Mouse (Mus musculus) urinary bladder, postnatal 10 days (tissue): Measurements from ENCODE around the gene Gm17428.
"Not testable (repeated sequence)": the region's sequence is repeated elsewhere in the genome, so short reads cannot be mapped to it uniquely, and the experiment has no call there.

ENCODE experiments used
- DNase-seq: peaks from one replicate; pipeline ENCODE4 v3.0.0; 2022; ENCODE audit warnings: low spot score

Gene Gm17428

DNA sequence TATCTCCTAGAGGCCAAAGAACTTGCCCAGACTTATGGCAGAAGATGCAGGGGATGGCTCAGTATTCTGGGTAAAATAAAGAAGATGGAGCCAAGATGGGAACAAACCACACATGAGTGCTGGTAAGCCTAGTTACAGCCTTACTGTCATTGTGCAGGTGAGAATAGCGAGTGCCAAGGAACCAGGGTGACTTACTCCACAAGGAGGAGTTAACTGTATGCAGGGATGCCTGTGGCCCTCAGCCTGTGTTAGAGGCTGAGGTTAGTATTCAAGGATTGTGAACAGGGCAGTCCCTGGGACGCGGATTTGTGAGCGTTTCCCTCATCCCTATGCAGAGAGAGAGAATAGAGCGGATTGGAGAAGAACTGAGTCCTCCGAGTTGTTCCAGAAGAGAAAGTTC lies 25.1 kb upstream of the Gm17428 start:
- DNase-seq, result no peak

DNA sequence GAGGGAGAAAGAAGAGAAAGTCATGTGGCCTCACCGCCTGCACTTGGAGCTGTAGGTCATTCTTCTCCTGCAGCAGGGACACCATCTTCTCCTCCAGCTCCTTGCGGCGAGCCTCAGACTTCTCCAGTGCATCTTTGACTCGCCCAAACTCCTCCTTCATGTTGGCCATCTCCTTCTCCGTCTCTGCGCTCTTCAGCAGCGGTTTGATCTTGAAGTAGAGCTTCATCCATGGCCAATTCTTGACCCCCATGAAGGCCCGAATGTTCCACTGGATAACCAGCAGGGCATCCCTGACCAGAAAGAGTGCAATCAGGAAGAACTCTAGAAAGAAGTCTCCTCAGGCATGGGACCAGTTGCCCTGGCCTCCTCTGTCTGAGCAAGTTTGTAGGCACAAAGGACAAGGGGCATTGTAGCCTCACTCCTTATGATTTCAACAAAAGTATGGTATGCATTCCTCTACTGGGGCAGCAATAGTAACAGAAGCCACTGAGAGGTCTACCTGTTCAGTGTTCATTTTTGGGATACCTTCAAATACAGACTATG lies 23.0 kb upstream of the Gm17428 start:
- DNase-seq, result no peak

DNA sequence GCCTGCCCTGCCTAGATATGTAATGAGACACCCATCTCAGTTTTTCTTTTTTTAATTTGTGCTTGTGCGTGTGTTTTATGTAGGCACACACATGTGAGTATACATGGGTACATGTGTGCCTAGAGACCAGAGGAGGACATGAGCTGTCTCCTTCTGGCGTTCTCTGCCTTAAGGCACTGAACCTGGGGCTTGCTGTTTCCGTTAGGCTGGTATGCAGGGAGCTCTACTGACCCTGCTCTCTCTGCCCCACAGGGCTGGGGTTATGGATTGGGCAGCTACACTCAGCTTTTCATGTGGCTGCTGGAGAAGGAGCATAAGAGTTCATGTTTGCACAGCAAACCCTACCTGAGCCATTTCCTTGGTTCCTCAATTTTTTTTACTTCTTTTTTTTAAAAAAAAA lies 22.3 kb upstream of the Gm17428 start:
- DNase-seq, result no peak

DNA sequence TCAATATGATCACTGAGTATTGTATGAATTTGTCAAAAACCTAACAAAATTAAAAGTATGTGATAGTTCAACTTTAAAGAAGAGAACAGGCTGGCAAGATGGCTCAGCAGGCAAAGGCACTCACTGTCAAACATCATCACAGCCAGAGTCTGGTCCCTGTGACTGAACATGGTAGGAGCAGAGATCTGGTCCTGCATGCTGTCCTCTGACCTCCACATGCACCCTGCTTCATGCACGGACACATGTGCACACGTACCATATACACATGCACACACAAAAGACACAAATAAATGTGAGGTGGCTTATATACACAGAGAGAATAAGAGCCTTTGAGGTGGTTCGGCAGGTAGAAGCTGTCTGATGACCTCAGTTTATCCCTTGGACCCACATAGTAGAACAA lies 21.3 kb upstream of the Gm17428 start:
- no peak for DNase-seq

DNA sequence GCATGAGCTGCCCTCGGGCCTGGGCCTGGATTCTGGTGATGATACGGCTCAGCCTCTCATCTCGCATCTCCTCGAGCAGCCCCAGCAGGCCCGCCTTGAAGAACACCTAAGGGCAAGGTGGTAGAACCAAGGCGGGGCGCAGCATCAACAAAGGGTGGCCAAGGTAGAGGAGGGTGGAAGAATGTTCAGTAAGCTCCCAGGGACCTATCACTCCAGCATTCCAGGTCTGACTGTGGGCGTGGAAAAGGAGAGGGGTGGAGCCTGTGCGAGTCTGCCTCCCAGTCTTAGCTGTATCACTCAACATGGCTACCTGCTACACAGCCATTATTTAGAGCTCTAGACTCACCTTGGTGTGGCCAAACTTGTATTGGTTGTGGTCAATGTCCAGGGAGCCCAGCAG lies 20.2 kb upstream of the Gm17428 start:
- no peak for DNase-seq

DNA sequence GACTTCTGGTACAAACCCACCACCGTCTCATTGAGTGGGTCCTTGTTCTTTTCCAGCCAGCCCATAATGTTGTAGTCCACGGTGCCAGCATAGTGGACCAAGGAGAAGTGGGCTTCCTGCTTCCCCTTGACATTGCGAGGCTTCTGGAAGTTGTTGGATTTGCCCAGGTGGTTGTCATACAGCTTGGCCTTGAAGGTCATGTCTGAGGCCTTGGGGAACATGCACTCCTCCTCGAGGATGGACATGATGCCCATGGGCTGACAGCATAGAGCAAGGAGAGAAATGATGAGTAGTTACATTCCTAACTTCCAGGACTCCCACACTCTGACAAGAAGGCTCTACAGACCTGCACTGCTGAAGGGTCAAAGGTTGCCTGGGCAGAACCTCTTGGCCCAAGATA lies 18.2 kb upstream of the Gm17428 start:
- DNase-seq, result no peak

DNA sequence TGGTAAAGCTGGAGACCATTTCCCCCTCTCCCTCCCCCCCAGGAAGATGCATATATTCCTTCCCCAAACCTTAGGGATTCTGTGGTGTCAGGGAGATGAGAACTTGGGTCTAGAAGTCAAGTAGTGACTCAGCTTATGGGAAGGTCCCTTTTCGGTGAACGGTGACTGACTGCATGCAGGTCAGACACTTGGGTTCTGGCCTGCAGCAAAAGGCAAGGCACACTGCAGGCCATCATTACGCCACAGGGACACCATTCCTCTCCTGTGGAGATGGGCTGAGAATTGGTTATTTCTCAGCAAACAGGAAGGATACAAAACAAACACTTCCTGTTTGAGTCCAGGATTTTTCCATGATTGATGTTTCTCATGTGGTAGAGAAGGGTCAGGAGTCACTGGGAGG lies 17.5 kb upstream of the Gm17428 start:
- DNase-seq, result no peak

DNA sequence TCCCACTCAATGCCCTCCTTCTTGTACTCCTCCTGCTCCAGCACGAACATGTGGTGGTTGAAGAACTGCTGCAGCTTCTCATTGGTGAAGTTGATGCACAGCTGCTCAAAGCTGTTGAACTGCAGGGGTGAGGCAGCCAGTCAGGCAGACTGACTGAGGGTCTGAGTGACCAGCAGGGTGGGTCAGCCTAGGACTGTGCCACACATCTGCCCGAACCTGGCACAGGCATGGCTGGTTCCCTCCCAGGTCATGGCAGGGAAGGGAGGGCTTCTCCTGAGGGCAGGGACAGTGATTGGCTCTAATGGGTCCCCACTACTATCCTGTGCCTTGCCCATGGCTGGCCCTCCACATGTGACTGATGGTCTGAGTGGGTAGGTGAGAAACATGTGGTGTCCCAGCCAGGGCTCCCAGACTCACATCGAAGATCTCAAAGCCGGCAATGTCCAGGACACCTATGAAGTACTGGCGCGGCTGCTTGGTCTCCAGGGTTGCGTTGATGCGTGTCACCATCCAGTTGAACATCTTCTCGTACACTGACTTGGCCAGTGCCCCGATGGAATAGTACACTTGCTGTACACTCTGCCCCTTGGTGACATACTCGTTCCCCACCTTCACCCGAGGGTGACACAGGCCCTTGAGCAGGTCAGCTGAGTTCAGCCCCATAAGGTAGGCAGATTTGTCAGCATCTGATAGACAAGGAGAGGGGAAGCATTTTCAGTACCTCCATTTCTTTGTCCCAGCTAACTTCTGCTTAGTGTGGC lies 16.7 kb upstream of the Gm17428 start:
- DNase-seq, result not testable (repeated sequence)

DNA sequence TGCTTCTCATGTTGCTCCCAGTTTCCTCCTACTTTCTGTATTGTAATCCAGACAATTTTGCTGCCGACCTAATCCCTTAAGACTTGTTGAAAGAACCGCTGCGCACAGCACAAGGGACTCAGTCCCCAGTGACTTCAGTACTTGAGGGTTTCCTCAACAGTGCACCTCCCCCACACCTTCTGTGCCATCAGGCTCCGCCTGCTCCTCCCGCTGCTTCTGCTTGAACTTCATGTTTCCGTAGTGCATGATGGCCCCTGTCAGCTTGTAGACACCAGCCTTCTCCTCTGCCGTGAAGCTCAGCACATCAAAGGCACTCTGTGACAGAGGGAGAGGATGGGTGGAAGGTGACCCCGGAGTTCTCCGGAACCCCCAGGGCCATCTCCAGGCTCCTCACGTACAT lies 16.0 kb upstream of the Gm17428 start:
- no peak for DNase-seq

DNA sequence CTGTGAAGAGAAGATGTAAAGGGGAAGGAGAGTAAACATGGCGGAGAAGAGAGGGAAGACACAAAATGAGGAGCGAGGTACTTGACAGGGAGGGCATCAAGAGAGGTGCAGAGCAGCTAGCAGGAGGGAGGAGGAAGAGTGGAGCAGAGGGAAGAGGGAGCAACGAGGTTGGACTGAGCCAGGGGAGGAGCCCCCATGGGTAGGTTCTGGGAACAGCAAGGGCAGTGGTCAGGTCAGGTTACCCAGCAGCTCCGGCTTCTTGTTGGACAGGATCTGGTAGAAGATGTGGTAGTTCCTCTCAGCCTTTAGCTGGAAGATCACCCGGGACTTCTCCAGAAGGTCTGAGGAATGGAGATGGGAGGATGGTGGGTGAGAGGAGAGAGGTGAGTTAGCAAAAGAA lies 15.2 kb upstream of the Gm17428 start:
- DNase-seq, result no peak

DNA sequence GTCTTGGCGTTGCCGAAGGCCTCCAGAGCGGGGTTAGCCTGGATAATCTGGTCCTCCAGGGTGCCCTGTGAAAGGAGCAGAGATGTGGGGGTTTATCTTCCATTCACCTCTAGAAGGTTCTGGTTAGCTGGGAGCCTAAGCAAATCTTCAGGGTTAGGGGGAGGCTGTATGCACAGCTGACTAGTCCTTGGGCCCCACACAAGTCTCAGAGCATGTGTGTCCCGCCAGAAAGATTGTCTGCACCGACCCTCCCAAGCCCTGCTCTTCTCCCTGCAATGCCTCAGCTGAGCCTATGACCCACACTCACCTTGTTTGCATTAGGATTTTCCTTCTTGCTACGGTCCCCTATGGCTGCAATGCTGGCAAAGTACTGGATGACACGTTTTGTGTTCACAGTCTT lies 14.0 kb upstream of the Gm17428 start:
- DNase-seq, result no peak

DNA sequence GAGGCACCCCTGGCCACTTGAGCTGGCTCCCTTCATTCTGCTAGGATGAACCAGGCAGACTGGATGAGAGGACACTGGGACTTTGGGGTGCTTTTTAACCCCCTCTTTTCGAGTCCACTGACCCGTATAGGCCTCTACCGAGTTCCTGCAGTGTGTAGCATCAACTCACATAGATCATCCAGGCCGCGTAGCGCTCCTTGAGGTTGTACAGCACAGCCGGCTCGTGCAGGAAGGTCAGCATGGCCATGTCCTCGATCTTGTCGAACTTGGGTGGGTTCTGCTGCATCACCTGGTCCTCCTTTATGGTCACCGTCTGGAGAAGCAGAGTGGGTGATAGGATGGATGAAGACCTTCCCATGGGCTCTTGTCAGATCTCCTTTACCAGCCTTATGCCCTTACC lies 13.0 kb upstream of the Gm17428 start:
- DNase-seq, result no peak

DNA sequence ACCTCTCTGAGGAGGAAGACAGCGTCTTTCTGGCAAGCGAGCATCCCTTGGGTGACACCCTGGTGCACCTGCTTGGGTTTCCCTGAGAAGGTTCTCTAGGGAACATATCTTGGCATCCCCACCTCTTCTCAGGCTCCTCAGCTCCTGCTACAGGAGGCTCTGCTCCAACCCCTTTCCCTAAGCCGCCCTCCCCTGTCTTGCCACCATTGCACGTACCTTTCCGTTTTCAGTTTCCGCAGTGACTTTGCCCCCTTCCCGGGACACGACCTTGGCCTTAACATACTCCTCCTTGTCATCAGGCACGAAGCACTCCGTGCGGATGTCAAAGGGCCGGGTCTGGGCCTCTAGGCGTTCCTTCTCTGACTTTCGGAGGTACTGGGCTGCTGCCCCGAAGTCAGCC lies 11.7 kb upstream of the Gm17428 start:
- no peak for DNase-seq

DNA sequence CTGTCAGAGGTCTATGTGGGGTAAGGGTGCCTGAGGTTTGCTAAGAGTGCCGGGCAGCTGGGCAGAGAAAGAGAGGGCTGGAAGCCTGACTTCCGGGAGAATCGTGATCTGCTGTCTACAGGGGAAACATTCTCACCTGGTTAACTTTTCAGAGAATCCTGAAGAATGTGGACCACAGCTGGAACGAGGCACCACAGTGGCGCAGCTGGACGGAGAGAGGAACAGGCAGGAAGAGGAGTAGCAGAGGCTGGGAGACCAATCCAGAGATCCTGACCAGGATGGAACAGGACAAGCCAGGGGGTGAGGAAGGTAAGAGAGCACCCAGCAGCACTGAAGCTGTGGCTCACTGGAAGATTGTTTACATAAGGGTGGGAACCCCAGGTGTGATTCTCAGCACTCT lies 11.1 kb upstream of the Gm17428 start:
- no peak for DNase-seq

DNA sequence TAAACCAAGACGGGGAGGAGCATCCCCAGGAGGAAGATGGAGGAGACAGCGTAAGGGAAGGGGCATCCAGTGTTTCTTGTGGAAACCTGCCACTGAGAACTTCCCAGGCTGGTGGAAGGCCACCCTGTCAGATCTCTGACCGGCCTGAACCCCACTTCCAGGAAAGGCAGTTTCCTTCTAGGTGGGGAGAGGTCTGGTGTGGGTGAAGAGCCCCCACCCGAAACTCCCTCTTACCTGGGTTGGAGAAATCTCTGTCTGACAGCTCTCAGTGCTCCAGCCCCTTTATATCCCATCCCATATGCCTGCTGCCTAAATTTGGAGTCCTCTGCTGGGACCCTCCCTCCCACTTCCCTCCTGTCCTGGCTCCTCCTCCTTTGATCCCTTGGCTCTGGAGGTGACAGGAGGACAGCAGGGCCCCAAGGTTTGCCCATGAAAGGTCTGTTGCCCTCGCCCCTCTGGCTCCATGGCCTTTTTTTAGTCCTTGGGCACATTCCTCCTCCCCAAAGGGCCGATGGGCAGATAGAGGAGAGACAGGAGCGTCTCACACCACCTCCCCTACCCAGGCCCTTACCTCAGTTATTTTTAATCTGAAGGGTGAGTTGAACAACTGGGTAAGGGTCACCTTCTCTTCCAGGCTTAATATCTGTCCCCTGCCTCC lies 10.3 kb upstream of the Gm17428 start, which contains the start of gene Myh6:
Myh6 (minus strand) TSS at position 608 of the 658 bp plus-strand sequence.
- DNase-seq, result no peak

DNA sequence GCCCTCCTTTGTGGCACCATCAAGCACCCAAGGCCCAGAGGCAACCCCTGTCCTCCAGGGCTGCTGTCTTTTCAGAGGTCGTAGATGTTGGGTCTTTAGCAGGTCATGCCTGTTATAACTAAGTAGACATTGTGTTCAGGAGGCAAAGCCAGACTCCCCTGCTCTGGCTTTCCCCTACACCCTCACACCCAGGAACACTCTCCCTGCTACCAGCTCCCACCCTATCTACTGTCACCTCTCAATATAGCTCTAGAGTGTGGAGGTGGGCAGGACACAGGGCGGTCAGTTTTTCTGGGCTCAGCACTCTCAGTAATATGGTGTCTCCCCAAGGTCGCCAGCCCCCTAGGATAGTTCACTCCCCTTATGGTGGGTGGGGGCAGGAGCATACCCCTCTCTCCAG lies 8.9 kb upstream of the Gm17428 start:
- DNase-seq, result no peak

DNA sequence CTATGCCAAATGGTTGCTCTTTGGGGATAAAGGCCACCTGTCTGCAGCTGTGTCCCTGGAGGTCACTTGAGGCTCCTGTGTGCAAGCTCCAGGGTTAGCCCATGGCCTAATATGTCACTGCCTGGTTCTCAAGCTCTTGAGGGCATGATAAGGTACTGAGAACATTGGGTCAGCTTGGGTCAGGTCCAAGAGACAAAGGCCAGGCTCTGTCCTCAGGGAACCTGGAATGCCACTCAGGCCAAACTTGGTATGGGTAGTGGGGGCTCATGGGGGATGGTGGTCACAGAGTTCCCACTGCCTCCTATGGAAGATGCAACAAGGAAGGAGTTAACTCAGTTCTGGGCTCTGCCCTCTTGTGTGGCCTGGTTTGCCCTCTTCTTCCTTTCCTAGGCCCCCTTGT lies 8.4 kb upstream of the Gm17428 start:
- DNase-seq, result no peak

DNA sequence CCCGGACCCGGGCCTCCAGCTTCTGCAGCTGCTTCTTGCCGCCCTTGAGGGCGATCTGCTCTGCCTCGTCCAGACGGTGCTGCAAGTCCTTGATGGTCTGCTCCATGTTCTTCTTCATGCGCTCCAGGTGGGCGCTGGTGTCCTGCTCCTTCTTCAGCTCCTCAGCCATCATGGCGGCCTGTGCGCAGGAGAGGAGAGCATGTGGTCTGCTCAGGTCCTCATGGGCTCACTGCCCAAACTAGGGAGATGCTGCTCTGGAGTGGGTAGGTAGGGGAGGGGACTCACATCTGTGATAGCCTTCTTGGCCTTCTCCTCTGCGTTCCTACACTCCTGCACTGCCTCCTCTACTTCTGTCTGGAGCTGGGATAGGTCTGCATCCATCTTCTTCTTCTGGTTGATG lies 3.9 kb upstream of the Gm17428 start:
- not testable (repeated sequence) for DNase-seq

DNA sequence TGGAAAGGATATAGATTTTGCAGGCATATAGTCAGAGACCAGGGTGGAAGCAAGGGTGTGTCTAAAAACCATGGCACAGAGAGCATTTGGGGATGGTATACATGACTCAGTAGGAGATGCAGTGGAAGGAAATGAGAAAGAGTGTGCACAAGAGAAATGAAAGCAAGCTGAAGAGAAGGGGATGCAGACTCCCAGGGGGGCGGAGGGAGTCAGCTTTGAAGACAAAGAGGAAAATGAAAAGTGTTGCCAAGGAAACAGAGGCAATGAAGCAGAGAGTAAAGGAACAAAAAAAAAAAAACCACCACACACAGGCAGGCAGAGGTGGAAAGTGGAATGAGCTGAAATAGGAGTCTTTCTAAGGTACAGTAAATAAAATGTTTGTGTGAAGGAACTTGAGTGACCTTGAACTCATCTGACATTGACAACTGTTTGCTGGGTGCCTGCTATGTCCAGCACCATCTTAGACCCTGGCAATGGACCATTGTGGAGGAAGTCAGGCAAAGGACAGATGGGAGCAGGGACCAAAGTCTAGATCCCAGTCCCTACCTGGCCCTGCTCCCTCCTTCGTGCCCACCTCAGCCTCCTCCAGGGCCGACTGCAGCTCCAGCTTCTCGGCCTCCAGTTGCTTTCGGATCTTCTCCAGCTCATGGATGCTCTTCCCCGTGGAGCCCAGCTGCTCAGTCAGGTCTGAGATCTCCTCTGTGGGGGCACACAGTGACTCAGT lies 2.5 kb upstream of the Gm17428 start:
- no peak for DNase-seq

DNA sequence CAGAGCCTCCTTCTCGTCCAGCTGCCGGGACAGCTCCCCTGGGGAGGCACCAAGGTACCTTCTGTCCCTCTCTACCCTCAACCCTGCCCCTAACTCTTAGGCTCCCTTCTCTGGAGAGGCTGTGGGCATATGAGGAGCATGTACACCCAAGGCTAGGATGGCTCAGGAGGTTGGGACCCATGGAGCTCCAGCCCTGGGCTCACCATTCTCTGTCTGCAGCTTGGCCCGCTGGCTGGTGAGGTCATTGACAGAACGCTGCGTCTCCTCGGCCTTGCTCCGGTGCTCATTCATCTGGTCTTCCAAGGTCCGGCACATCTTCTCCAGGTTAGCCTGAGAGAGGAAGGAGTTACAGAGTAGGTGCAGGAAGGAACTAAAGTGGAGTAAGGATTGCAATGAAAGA lies 1.9 kb downstream of the Gm17428 start:
- no peak for DNase-seq

DNA sequence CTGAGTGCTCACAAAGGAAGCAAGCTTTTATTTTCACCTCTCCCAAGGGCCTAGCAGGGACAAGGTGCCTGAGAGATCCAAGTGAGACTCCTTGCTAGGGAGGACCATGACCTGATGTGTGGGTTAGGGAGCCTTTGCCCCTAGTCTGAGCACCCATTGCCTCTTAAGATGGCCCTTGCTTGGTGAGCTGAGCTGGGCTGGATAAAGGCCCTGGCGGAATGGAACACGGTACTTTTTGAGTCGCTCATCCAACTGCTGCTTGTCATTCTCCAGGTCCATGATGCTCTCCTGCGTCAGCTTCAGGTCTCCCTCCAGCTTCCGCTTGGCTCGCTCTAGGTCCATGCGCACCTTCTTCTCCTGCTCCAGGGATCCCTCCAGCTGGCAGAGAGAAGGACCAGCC lies 5.2 kb downstream of the Gm17428 start:
- no peak for DNase-seq

DNA sequence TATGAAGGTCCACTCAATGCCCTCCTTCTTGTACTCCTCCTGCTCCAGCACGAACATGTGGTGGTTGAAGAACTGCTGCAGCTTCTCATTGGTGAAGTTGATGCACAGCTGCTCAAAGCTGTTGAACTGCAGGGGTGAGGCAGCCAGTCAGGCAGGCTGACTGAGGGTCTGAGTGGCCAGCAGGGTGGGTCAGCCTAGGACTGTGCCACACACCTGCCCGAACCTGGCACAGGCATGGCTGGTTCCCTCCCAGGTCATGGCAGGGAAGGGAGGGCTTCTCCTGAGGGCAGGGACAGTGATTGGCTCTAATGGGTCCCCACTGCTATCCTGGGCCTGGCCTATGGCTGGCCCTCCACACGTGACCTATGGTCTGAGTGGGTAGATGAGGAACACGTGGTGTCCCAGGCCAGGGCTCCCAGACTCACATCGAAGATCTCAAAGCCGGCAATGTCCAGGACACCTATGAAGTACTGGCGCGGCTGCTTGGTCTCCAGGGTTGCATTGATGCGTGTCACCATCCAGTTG lies 11.7 kb downstream of the Gm17428 start:
- not testable (repeated sequence) for DNase-seq

DNA sequence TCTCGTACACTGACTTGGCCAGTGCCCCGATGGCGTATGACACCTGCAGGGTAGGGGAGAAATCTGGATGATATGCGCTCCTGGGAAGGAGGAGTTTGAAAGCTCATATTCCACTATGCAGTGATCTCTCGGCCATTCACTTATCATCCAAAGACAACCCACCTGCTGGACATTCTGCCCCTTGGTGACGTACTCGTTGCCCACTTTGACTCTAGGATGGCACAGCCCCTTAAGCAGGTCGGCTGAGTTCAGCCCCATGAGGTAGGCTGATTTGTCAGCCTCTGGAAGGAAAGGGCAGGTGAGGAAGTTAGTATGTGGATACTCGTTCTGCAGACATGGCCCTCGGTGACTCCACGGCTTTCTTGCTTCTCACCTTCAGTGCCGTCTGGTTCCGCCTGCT lies 12.1 kb downstream of the Gm17428 start:
- DNase-seq, result no peak
